In genomic region chr1:161978173-161978700, GRCm38 (mm10) we compare ENCODE assay signal across 17 mouse cellular contexts. TPM values are rescaled to one million over a fixed set of nuclear protein-coding genes. Genes with fewer than 3 reads are reported as not detected.
"Had no signal": no experiment of that assay in that cellular context is flagged by ENCODE, and none has a peak within 500 bp of the region (broad histone marks: within the 10 kb centered on the region; RNA-seq: fewer than 3 reads in every experiment).

No protein-coding gene starts in this region.

- H3K27ac ChIP-seq: left cerebral cortex, adult 2 months; liver, embryonic 14.5 days; midbrain, embryonic 13.5 days; neural tube, embryonic 15.5 days; stomach, embryonic 15.5 days had no signal

- DNase-seq: kidney, adult 8-10 months; kidney, postnatal 25 days; liver; lung, adult 18-20 months had no signal

- H3K4me3 ChIP-seq: left cerebral cortex, adult 2 months; midbrain, embryonic 13.5 days; myocyte; neural tube, embryonic 15.5 days; stomach, embryonic 15.5 days had no signal

- H3K36me3 ChIP-seq: midbrain, embryonic 13.5 days; neural tube, embryonic 15.5 days; stomach, embryonic 15.5 days had no signal

- ATAC-seq: intestine, embryonic 16.5 days; midbrain, embryonic 13.5 days had no signal

- H3K27me3 ChIP-seq: midbrain, embryonic 13.5 days; neural tube, embryonic 15.5 days; stomach, embryonic 15.5 days had no signal

- H3K9me3 ChIP-seq: midbrain, embryonic 13.5 days; neural tube, embryonic 15.5 days; stomach, embryonic 15.5 days had no signal

- H3K4me2 ChIP-seq: midbrain, embryonic 13.5 days; neural tube, embryonic 15.5 days; stomach, embryonic 15.5 days had no signal

- H3K9ac ChIP-seq: liver, embryonic 14.5 days; midbrain, embryonic 13.5 days; neural tube, embryonic 15.5 days; stomach, embryonic 15.5 days had no signal

RNA-seq across cellular contexts. Expression of gene 4930558K02Rik, which starts 1.2 kb away (rescaled TPM):
- total RNA-seq: layer of hippocampus, postnatal 25 days; left cerebral cortex, adult 2 months; left cerebral cortex, postnatal 14 days had no signal
- polyA plus RNA-seq: intestine, embryonic 16.5 days; kidney, embryonic 16.5 days; liver, embryonic 14.5 days; lung, embryonic 16.5 days; midbrain, embryonic 13.5 days; myocyte; neural tube, embryonic 11.5 days; spleen, adult 2 months; stomach, embryonic 15.5 days had no signal
